Mouse (Mus musculus): ENCODE measurements around the gene Glis3.
A peak's percentile ranks its signal among the peaks of the same experiment; 100 is the strongest.

Glis3 gene

GRCm38 (mm10) chr19:28380691-28381262, 299.1 kb downstream of the Glis3 start:
- DNase-seq, result no peak

DNA sequence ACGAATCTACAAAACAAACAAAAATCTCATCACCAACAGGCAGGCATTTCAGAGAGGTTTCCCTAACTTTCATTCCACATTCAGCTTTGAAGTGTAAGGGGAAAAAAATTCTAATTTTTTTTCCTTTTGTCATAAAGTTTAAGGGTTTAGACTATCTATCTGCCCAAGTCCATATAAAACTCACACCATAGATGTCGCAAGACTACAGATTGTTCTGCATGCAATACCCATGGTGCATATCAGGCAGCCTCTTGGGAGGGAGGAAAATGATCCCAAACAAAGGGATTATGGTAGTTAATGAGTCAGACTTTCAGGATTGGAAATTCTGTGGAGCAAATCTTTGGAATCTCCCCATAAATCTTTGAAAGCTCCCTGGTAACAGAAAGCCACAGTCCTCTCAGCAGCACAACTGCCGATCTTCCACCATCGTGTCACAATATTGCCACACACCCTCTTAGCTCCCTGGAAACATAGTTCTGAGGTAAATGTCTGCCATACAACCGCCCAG, 302.0 kb downstream of the Glis3 start:
- no peak for DNase-seq

DNA sequence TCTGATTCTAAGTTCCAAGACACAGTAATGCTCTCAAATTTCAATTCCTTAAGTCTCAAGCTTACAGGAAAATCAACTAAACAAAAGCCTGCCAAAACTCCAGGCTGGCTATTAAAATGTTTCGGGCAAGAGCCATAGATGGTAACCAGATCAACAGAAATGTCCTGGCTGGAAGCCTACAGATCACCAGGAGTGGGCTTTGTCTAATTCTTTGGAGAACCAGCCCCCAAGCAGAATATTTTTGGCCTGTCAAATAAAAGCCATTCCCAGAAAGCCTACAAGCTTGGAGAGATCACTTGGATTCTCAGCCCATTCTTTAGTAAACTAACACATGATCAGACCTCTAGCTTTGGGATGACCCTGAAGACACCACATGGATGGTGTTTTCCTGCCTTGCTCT, 303.5 kb downstream of the Glis3 start:
- no peak for DNase-seq

GRCm38 (mm10) chr19:28375746-28376145, 304.1 kb downstream of the Glis3 start:
- peak; percentile 90 for DNase-seq

GRCm38 (mm10) chr19:28374524-28374923, 305.4 kb downstream of the Glis3 start:
- no peak for DNase-seq

DNA sequence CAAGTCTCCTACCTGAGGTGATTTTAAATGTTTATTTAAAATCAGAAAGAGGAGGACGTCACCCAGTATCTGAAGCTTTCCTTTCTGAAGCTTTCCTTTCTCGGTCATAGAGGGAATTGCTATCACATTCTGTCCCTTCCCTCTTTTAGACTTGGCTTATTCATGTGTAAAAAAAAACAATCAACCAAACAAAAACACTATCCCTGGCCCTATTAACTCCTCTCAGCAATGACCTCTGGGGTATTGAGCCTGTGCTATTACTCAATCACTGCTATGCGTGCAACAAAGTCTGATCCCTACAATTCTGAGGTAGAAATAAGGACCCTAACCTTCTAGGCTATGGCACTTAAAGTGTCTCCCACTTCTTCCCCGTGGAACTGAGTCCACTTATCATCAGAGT, 311.7 kb downstream of the Glis3 start:
- DNase-seq, result no peak

GRCm38 (mm10) chr19:28367274-28367673, 312.6 kb downstream of the Glis3 start:
- DNase-seq, result no peak

DNA sequence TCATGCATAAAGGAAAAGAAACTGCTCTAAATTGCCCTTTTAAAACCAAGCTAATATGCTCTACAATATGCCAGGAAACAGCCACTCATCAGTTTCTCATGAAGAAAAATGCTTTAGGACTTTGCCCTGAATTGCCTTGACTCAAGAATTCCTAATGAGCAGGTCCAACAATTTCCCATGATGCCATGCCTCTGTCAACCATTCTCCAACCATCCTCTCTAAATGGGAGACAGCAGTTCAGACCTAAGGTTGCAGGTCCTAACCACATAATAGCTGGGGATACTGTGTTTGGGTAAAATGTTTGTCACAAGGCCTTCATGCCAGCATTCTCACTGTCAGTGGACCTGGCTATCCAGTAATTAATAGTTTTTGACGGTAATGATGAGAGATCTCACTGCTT, 313.1 kb downstream of the Glis3 start:
- no peak for DNase-seq

GRCm38 (mm10) chr19:28365897-28366296, 314.0 kb downstream of the Glis3 start:
- no peak for DNase-seq

GRCm38 (mm10) chr19:28360884-28361283, 319.0 kb downstream of the Glis3 start:
- DNase-seq, result peak; percentile 11

DNA sequence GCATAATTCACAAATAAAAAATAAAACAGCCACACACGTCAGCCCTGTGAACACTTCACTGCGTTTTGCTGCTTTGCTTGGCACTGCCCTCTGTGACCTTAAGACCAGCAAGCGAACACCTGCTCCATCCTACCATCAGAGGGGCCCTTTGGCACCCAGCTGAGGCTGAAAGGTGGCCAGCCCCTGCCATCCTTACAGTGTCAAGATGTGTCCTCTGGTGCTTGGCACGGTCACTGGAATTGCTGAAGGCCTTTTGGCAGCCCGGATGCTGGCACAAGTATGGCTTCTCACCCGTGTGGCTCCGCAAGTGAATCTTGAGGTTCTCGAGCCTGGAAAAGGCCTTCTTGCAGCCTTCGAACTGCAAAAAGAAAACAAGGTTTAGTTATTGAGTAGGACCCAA, 322.3 kb downstream of the Glis3 start:
- DNase-seq, result no peak

DNA sequence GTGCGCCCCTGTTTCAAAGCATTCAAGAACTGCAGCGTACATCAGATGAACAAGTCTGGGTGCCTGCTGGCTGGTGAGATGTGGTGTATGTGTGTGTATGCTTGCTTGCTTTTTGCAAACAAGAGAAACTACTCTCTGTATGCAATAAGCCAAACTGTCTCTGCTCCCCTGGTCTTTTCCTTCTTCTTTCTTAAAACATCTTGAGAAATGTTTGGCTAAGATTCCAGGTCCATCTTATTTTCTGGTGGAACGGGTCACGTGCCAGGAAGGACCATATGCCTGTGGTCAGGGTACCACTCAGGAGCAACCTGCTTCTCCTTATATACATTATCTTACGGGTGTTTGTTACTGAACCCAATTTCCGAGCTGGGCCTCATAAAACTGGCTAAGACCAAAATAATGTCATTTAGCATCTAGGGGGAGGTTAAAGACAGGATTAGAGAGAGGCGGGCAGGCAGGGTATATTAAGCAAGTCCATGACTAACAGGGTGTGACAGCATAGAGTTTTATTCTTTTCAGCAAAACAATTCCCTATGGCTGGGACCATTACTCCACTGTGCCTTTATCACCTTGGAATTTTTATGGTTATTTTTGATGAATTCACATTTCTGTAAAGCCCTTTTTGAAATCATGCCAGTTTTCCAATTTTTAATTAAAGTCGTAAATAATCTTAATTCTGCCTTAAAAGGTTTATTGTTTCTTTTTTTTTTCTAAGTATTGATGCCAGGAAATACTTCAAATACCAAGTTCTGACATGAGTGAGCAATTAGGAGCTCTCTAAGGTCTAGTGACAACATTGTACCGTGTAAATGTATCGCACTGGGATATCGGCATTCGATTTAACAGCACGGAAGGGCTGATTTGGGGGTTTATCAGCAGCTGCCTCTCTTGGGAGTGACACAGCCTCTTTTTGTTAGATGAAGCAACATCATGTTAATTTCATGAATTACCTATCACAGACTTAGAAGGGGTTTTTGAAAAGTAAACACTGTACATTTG, 328.5 kb downstream of the Glis3 start:
- DNase-seq, result no peak

- DNase-seq, result peak; percentile 59
These were observed 332.6 kb downstream of the Glis3 start for GRCm38 (mm10) chr19:28347080-28347825.

- peak; percentile 45 for DNase-seq
These were observed 336.2 kb downstream of the Glis3 start for GRCm38 (mm10) chr19:28343640-28344039.

DNA sequence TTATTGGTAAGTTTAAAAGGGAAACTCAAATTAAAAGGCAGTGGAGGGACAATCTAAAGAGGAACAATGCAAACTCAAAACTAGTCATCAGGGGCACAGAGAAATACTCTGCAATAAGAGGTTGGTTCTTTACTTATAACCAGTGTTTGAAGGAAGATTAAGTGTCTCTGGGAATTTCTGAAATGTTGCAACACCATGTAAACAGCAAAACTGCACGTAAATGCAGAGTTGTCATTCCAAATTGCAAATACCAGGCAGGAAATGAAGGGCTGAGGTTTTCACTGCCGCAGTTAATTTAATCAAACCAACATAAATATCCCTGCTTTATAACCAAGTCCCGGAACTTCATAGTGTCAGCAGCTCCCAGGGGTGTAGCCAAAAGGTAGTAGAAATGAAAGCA, 342.3 kb downstream of the Glis3 start:
- peak; percentile 18 for DNase-seq

GRCm38 (mm10) chr19:28336651-28337510, 343.0 kb downstream of the Glis3 start:
- peak; percentile 43 for DNase-seq

- peak; percentile 58 for DNase-seq
These were observed 344.0 kb downstream of the Glis3 start for GRCm38 (mm10) chr19:28335890-28336289.

- peak; percentile 42 for DNase-seq
These were observed 346.7 kb downstream of the Glis3 start for GRCm38 (mm10) chr19:28333007-28333766.

DNA sequence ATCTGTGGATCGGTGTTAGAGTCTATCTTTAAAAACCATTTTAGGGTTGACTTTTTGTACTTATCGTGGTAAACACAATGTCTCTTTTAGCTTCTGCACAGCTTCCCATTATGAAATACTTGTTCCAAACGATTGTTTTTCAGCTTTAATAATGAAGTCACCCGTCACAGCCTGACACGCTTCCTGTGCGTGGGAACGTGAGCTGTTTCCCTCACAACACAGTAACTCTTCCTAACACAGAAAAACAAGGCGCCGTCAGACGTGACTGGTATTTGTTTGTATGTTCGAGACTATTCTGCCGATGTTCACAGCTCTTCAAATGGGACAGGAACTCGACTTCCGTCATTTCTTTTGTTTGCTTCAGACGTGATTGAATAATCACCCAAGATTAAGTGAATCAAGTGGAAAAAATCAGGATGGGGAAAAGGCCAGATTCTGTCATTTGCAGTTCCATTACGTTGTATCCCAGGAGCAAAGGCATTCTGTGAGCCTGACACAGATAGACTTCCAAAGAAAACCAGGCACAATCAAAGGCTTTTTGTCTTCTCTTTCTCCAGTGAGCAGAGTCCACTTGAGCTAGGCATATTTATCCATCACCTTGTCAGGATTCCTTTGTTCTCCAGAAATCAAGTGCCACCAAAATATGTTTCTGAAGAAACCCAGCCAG, 351.3 kb downstream of the Glis3 start:
- peak; percentile 90 for DNase-seq

GRCm38 (mm10) chr19:28327536-28327935, 352.3 kb downstream of the Glis3 start:
- DNase-seq, result peak; percentile 51

DNA sequence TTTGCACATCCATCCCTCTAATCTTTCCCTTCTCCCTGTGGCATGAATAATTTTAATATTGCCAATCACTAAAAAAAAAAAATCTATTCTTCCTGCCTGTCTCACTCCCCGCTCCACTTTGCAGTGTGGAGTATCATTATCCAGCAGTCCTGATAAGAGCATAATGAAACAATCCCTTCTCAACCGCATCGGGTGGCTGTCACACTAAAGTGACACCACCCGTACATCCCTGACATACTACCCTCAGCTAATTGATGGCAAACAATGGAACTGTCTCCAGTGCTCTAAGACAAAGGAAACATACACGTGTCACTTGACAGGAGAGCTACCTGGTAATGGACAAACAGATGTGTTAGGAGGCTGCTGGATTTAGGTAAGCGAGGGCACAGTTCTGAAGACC, 373.8 kb downstream of the Glis3 start:
- DNase-seq, result peak; percentile 9
